Mouse (Mus musculus) forebrain, embryonic 12.5 days (tissue): Measurements from ENCODE around the gene Sergef. TPM values are rescaled to one million over a fixed set of nuclear protein-coding genes. Genes with fewer than 3 reads are reported as not detected.
A peak's percentile ranks its signal among the peaks of the same experiment; 100 is the strongest.

Source experiments
- ATAC-seq: fragments of 200-750 bp; cut with Nextera tagmentation; 2 replicates; pipeline ENCODE4 v1.8.0; 2017; ENCODE audit warnings: moderate TSS enrichment; ENCODE audit not compliant: low FRiP score
- H3K27ac ChIP-seq: fragments of 300-500 bp; sonication (generic); 2 replicates; pipeline ENCODE4 v1.5.1; 2016; ENCODE audit warnings: mild to moderate bottlenecking
- H3K27me3 ChIP-seq: fragments of 300-500 bp; sonication (generic); 2 replicates; pipeline ENCODE4 v1.6.1; 2016; ENCODE audit warnings: mild to moderate bottlenecking
- H3K36me3 ChIP-seq: fragments of 300-500 bp; sonication (generic); replicated peaks from 2 replicates; pipeline ENCODE4 v1.6.1; 2016; ENCODE audit warnings: mild to moderate bottlenecking
- H3K4me1 ChIP-seq: fragments of 300-500 bp; sonication (generic); 2 replicates; pipeline ENCODE4 v1.6.1; 2016
- H3K4me2 ChIP-seq: fragments of 300-500 bp; sonication (generic); 2 replicates; pipeline ENCODE4 v1.6.1; 2016; ENCODE audit warnings: mild to moderate bottlenecking, moderate library complexity
- H3K4me3 ChIP-seq: fragments of 300-500 bp; sonication (generic); replicated peaks from 2 replicates; pipeline ENCODE4 v1.5.1; 2016; ENCODE audit warnings: mild to moderate bottlenecking
- H3K9ac ChIP-seq: fragments of 300-500 bp; sonication (generic); 2 replicates; pipeline ENCODE4 v1.6.1; 2016; ENCODE audit warnings: mild to moderate bottlenecking
- H3K9me3 ChIP-seq: fragments of 300-500 bp; sonication (generic); 2 replicates; pipeline ENCODE4 v1.6.1; 2016
- WGBS: fragments of 180-500 bp; shearing (Covaris S2); methylation state at CpG from one replicate; pipeline ENCODE4 v1.1.7; 2016; 5-methylcytosine and 5-hydroxymethylcytosine counted together
- polyA plus RNA-seq: library from polyadenylated mRNA; unstranded; fragments of >200 nt; fragmentation: Nextera tagmentation; extraction: Ambion mirVana; gene quantifications from 2 replicates; pipeline ENCODE4 v1.2.1, GENCODE M21; 2016

Sergef gene
- polyA plus RNA-seq, 1 experiment from 2014 or later: 19.0 TPM

DNA sequence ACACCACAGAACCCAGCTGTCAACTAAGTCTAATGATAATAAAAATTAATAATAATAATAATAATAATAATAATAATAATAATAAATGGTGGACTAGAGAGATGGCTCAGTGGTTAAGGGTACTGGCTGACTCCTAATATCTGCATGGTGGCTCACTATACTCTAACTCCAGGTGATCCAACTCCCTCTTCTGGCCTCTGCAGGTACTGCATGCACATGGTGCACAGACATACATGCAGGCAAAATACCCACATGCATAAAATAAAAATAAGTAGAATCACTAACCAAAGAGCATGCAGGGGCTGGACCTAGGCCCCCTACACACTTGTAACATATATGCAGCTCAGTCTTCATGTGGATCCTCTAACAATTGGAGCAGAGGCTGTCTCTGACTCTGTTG lies 75.8 kb downstream of the Sergef start:
- Histone ChIP-seq H3K4me2 (no peak overlapping the region), H3K9ac (no peak overlapping the region), H3K4me3 (no peak overlapping the region), H3K9me3 (0 out of 2 replicates have a peak, but pooled peaks cover 7% of the 10 kb centered on the region), H3K4me1 (no peaks in the 10 kb centered on the region), H3K27me3 (no peaks in the 10 kb centered on the region), H3K36me3 (peaks cover 17% of the 10 kb centered on the region; the same call in 1 of the 2 replicates), H3K27ac (no peak overlapping the region)
- no peak for ATAC-seq

DNA sequence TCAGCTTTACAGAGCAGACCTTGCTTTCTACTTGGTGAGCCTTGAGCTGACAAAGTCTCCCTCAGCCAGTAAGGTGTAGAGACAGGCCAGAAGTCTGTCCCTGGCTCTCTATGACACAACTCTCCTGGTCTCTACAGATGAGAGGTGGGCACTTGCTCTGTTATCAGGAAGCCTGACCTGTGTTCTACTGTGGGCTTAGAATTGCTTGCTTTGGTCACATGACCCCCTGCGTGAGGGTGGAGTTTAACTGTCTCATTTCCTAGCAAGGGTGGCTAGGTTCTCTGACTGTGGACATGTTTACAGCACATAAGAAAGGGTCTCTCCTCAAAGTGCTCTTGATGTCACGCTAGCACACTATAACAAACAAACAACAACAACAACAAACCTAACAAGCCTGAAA lies 79.5 kb downstream of the Sergef start:
- Histone ChIP-seq H3K9me3 (0 out of 2 replicates have a peak, but pooled peaks cover 3% of the 10 kb centered on the region), H3K4me2 (no peak overlapping the region), H3K9ac (no peak overlapping the region), H3K27me3 (no peaks in the 10 kb centered on the region), H3K4me3 (no peak overlapping the region), H3K27ac (no peak overlapping the region), H3K4me1 (peaks cover 21% of the 10 kb centered on the region), H3K36me3 (no peaks in the 10 kb centered on the region)
- 95% methylated on average over 2 of the region's 2 CpGs for WGBS
- no peak for ATAC-seq

DNA sequence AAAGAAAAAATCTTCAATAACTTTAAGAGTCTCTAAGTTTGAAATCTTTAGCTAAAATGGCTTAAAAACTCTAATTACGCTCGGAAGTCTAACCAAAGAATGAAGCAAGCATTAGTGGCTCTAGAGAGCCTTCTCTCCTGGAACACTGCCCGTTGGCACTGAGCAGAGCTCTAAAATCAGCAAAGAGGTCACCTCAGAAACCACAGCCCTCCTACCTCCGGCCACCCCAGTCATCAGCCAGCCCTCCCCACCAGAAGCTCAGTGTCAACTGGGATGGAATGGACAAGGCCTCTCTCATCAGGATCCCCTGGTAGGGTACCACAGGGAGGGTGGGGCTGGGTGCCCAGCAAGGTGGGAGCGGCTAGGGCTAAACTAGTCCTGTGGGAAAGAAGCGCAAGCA lies 80.0 kb downstream of the Sergef start:
- Histone ChIP-seq H3K4me1 (peaks cover 24% of the 10 kb centered on the region), H3K9ac (no peak overlapping the region), H3K4me2 (no peak overlapping the region), H3K36me3 (no peaks in the 10 kb centered on the region), H3K27me3 (no peaks in the 10 kb centered on the region), H3K4me3 (no peak overlapping the region), H3K27ac (no peak overlapping the region), H3K9me3 (no peaks in the 10 kb centered on the region)
- WGBS: 92% methylated on average over 6 of the region's 6 CpGs
- no peak for ATAC-seq

- WGBS: 86% methylated on average over 5 of the region's 5 CpGs
- H3K9me3 ChIP-seq: no peaks in the 10 kb centered on the region
- H3K9ac ChIP-seq: no peak overlapping the region
- ATAC-seq: no peak
- no peak overlapping the region for H3K4me2 ChIP-seq
- H3K36me3 ChIP-seq: no peaks in the 10 kb centered on the region
- no peak overlapping the region for H3K4me3 ChIP-seq
- no peaks in the 10 kb centered on the region for H3K27me3 ChIP-seq
- no peak overlapping the region for H3K27ac ChIP-seq
- H3K4me1 ChIP-seq: peaks cover 30% of the 10 kb centered on the region
Observed at GRCm38 (mm10) chr7:46559006-46559405, 80.6 kb downstream of the Sergef start.

DNA sequence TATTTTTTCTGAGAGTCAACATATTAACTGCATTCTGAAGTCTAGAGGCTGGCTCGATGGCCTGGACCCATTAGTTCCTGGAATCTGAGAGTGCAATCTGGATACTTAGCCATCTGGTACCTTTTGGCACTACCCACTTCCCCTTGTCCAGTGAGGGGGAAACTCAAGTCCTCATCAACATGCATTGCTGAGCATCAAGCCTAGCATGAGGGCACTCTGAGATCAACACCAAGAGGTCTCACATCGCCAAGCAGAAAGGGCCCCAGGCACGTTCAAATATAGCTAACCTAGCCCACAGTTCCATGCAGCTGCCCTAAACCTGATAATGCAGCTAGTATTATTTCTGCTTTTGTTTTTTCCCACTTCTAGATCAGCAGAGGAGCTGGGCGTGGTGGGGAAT lies 81.6 kb downstream of the Sergef start:
- no peak for ATAC-seq
- H3K4me1 ChIP-seq: peaks cover 36% of the 10 kb centered on the region
- no peaks in the 10 kb centered on the region for H3K27me3 ChIP-seq
- no peak overlapping the region for H3K27ac ChIP-seq
- H3K9me3 ChIP-seq: no peaks in the 10 kb centered on the region
- H3K36me3 ChIP-seq: no peaks in the 10 kb centered on the region
- H3K4me3 ChIP-seq: no peak overlapping the region
- H3K4me2 ChIP-seq: no peak overlapping the region
- 94% methylated on average over 4 of the region's 4 CpGs for WGBS
- H3K9ac ChIP-seq: no peak overlapping the region

- no peaks in the 10 kb centered on the region for H3K36me3 ChIP-seq
- no peak overlapping the region for H3K27ac ChIP-seq
- 89% methylated on average over 11 of the region's 11 CpGs for WGBS
- no peak overlapping the region for H3K4me3 ChIP-seq
- H3K9me3 ChIP-seq: no peaks in the 10 kb centered on the region
- no peak for ATAC-seq
- H3K9ac ChIP-seq: no peak overlapping the region
- H3K4me2 ChIP-seq: no peak overlapping the region
- peaks cover 36% of the 10 kb centered on the region for H3K4me1 ChIP-seq
- H3K27me3 ChIP-seq: no peaks in the 10 kb centered on the region
Observed at GRCm38 (mm10) chr7:46557387-46557786, 82.2 kb downstream of the Sergef start.

GRCm38 (mm10) chr7:46556358-46557118 lies 83.1 kb downstream of the Sergef start:
- no peak overlapping the region for H3K9ac ChIP-seq
- H3K4me2 ChIP-seq: peak overlapping the region; percentile 8; the same call in 1 of the 2 replicates
- peak overlapping the region; percentile 80 for H3K27ac ChIP-seq
- no peaks in the 10 kb centered on the region for H3K36me3 ChIP-seq
- peaks cover 41% of the 10 kb centered on the region for H3K4me1 ChIP-seq
- no peak overlapping the region for H3K4me3 ChIP-seq
- peak; percentile 94 for ATAC-seq
- H3K9me3 ChIP-seq: no peaks in the 10 kb centered on the region
- WGBS: 19% methylated on average over 13 of the region's 13 CpGs
- no peaks in the 10 kb centered on the region for H3K27me3 ChIP-seq

- WGBS: 83% methylated on average over 7 of the region's 7 CpGs
Observed at GRCm38 (mm10) chr7:46555731-46556130, 83.9 kb downstream of the Sergef start.

DNA sequence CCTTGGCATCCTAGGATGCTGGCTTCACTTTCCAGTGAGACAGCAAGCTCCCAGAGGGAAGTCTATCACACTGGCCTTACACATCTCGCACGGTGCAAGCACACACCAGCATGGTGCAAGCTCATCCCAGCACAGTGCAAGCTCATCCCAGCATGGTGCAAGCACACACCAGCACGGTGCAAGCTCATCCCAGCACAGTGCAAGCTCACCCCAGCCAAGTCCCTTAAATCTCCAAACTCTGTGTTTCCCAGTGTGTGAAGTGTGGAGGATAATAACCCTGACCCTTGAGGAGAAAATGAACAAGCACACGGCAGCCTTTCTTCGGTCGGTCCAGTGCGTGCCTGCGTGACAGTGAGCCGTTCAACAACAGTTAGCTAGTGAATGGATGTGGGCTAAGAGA lies 84.8 kb downstream of the Sergef start:
- H3K4me2 ChIP-seq: no peak overlapping the region
- no peak overlapping the region for H3K27ac ChIP-seq
- 65% methylated on average over 9 of the region's 9 CpGs for WGBS
- H3K27me3 ChIP-seq: no peaks in the 10 kb centered on the region
- no peak overlapping the region for H3K4me3 ChIP-seq
- H3K9ac ChIP-seq: no peak overlapping the region
- H3K4me1 ChIP-seq: peaks cover 48% of the 10 kb centered on the region
- H3K9me3 ChIP-seq: no peaks in the 10 kb centered on the region
- H3K36me3 ChIP-seq: no peaks in the 10 kb centered on the region
- ATAC-seq: no peak

More at GRCm38 (mm10) chr7:46555731-46556130, 83.9 kb downstream of the Sergef start:
- H3K4me3 ChIP-seq: no peak overlapping the region
- H3K36me3 ChIP-seq: no peaks in the 10 kb centered on the region
- H3K27me3 ChIP-seq: no peaks in the 10 kb centered on the region
- ATAC-seq: no peak
- no peaks in the 10 kb centered on the region for H3K9me3 ChIP-seq
- peaks cover 48% of the 10 kb centered on the region for H3K4me1 ChIP-seq
- no peak overlapping the region for H3K4me2 ChIP-seq
- H3K27ac ChIP-seq: no peak overlapping the region
- no peak overlapping the region for H3K9ac ChIP-seq

DNA sequence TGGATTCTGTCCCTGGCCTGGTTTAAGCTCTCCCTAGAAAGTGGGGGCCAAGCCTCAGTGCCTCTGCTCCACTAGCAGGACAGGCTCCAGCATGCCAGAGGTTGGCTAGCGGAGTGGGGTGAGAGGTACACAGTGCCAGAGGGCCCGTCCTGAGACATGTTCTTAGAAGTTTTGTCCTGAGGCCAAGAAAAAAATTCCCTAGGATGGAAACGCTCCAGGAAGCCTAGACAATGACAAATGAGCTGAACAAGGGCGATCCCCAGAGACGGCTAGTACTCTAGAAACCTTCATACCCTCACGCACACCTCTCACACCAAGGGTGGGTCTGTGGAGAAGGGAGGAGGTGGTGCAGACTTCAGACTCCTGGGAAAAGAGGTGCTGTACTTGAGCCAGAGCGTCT lies 85.6 kb downstream of the Sergef start:
- H3K9ac ChIP-seq: no peak overlapping the region
- H3K4me2 ChIP-seq: no peak overlapping the region
- H3K36me3 ChIP-seq: no peaks in the 10 kb centered on the region
- no peaks in the 10 kb centered on the region for H3K27me3 ChIP-seq
- H3K27ac ChIP-seq: no peak overlapping the region
- WGBS: 72% methylated on average over 7 of the region's 7 CpGs
- H3K4me3 ChIP-seq: no peak overlapping the region
- H3K9me3 ChIP-seq: no peaks in the 10 kb centered on the region
- H3K4me1 ChIP-seq: peaks cover 48% of the 10 kb centered on the region
- no peak for ATAC-seq

DNA sequence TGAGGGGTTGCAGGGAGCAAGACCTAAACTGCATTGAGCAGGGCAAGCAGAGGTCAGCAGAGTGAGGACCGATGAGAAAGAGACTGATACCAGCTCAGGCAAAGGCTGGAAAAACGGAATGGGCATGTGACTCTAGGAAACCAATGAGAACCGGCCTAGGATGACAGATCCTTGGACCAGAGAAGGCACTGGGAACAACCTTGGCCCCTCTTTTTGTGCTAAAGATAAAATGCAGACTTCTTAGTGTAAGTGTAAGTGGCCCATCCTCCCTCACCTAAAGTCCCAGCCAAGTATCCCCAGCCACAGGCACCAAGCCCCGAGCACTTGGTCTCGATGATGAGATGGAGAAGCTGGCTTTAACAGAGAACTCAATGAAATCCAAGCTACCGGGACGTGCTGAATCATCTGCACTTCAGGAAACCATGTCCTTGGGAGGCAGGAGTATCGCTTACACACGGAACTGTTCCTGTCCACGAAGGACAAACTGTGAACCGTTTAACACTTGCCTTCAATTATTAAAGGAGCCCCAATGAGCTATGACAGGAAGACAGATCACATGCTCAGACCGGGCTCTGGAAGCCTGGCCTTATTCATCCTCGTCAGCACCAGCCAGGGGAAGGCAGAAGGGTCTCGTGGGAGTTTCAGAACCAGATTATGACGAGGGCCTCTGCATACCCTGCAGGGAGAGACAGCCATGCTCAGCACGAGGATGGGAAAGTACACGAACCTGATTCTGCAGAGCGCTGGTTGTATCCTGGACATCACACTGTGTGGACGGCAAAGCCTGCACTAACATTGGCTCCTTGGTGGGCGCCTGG lies 87.5 kb downstream of the Sergef start:
- H3K4me1 ChIP-seq: peaks cover 45% of the 10 kb centered on the region
- no peak overlapping the region for H3K4me3 ChIP-seq
- H3K9ac ChIP-seq: no peak overlapping the region
- no peak overlapping the region for H3K4me2 ChIP-seq
- no peaks in the 10 kb centered on the region for H3K27me3 ChIP-seq
- no peak for ATAC-seq
- no peaks in the 10 kb centered on the region for H3K36me3 ChIP-seq
- no peaks in the 10 kb centered on the region for H3K9me3 ChIP-seq
- 83% methylated on average over 20 of the region's 20 CpGs for WGBS
- no peak overlapping the region for H3K27ac ChIP-seq

- H3K9ac ChIP-seq: no peak overlapping the region
- ATAC-seq: no peak
- H3K4me3 ChIP-seq: no peak overlapping the region
- no peaks in the 10 kb centered on the region for H3K27me3 ChIP-seq
- peaks cover 36% of the 10 kb centered on the region for H3K4me1 ChIP-seq
- H3K27ac ChIP-seq: no peak overlapping the region
- WGBS: 73% methylated on average over 7 of the region's 7 CpGs
- H3K36me3 ChIP-seq: no peaks in the 10 kb centered on the region
- no peaks in the 10 kb centered on the region for H3K9me3 ChIP-seq
- H3K4me2 ChIP-seq: no peak overlapping the region
Observed at GRCm38 (mm10) chr7:46551173-46551572, 88.4 kb downstream of the Sergef start.
